Mouse (Mus musculus) forebrain, embryonic 12.5 days (tissue): ENCODE measurements around the gene Snx29. TPM values are rescaled to one million over a fixed set of nuclear protein-coding genes. Genes with fewer than 3 reads are reported as not detected.
"Not testable (repeated sequence)": the region's sequence is repeated elsewhere in the genome, so short reads cannot be mapped to it uniquely, and the experiment has no call there.

Experiments
- ATAC-seq: fragments of 200-750 bp; cut with Nextera tagmentation; 2 replicates; pipeline ENCODE4 v1.8.0; 2017; ENCODE audit warnings: moderate TSS enrichment; ENCODE audit not compliant: low FRiP score
- H3K27ac ChIP-seq: fragments of 300-500 bp; sonication (generic); 2 replicates; pipeline ENCODE4 v1.5.1; 2016; ENCODE audit warnings: mild to moderate bottlenecking
- H3K27me3 ChIP-seq: fragments of 300-500 bp; sonication (generic); 2 replicates; pipeline ENCODE4 v1.6.1; 2016; ENCODE audit warnings: mild to moderate bottlenecking
- H3K36me3 ChIP-seq: fragments of 300-500 bp; sonication (generic); replicated peaks from 2 replicates; pipeline ENCODE4 v1.6.1; 2016; ENCODE audit warnings: mild to moderate bottlenecking
- H3K4me1 ChIP-seq: fragments of 300-500 bp; sonication (generic); 2 replicates; pipeline ENCODE4 v1.6.1; 2016
- H3K4me2 ChIP-seq: fragments of 300-500 bp; sonication (generic); 2 replicates; pipeline ENCODE4 v1.6.1; 2016; ENCODE audit warnings: mild to moderate bottlenecking, moderate library complexity
- H3K4me3 ChIP-seq: fragments of 300-500 bp; sonication (generic); replicated peaks from 2 replicates; pipeline ENCODE4 v1.5.1; 2016; ENCODE audit warnings: mild to moderate bottlenecking
- H3K9ac ChIP-seq: fragments of 300-500 bp; sonication (generic); 2 replicates; pipeline ENCODE4 v1.6.1; 2016; ENCODE audit warnings: mild to moderate bottlenecking
- H3K9me3 ChIP-seq: fragments of 300-500 bp; sonication (generic); 2 replicates; pipeline ENCODE4 v1.6.1; 2016
- WGBS: fragments of 180-500 bp; shearing (Covaris S2); methylation state at CpG from one replicate; pipeline ENCODE4 v1.1.7; 2016; 5-methylcytosine and 5-hydroxymethylcytosine counted together
- polyA plus RNA-seq: library from polyadenylated mRNA; unstranded; fragments of >200 nt; fragmentation: Nextera tagmentation; extraction: Ambion mirVana; gene quantifications from 2 replicates; pipeline ENCODE4 v1.2.1, GENCODE M21; 2016

Gene Snx29
- polyA plus RNA-seq, 1 experiment from 2014 or later, result 16.4 TPM

- H3K27ac ChIP-seq, result no peak overlapping the region
- no peak overlapping the region for H3K4me2 ChIP-seq
- H3K4me3 ChIP-seq, result no peak overlapping the region
- H3K4me1 ChIP-seq, result no peaks in the 10 kb centered on the region
- H3K36me3 ChIP-seq, result no peaks in the 10 kb centered on the region
- H3K9me3 ChIP-seq, result no peaks in the 10 kb centered on the region
- no peak overlapping the region for H3K9ac ChIP-seq
- no peaks in the 10 kb centered on the region for H3K27me3 ChIP-seq
- no peak for ATAC-seq
- 81% methylated on average over 5 of the region's 5 CpGs for WGBS
These were observed 6.9 kb upstream of the Snx29 start for GRCm38 (mm10) chr16:11315786-11316320.

- 74% methylated on average over 5 of the region's 5 CpGs for WGBS
- H3K4me2 ChIP-seq, result no peak overlapping the region
- ATAC-seq, result no peak
- no peaks in the 10 kb centered on the region for H3K9me3 ChIP-seq
- H3K9ac ChIP-seq, result no peak overlapping the region
- H3K4me3 ChIP-seq, result no peak overlapping the region
- no peaks in the 10 kb centered on the region for H3K27me3 ChIP-seq
- H3K36me3 ChIP-seq, result no peaks in the 10 kb centered on the region
- H3K4me1 ChIP-seq, result no peaks in the 10 kb centered on the region
- no peak overlapping the region for H3K27ac ChIP-seq
These were observed 6.0 kb upstream of the Snx29 start for GRCm38 (mm10) chr16:11316748-11317147.

- Histone ChIP-seq H3K27me3 (no peaks in the 10 kb centered on the region), H3K4me1 (peaks cover 5% of the 10 kb centered on the region), H3K36me3 (no peaks in the 10 kb centered on the region), H3K9ac (no peak overlapping the region), H3K4me2 (no peak overlapping the region), H3K27ac (no peak overlapping the region), H3K9me3 (no peaks in the 10 kb centered on the region), H3K4me3 (no peak overlapping the region)
- WGBS, result 76% methylated on average over 6 of the region's 6 CpGs
- ATAC-seq, result no peak
These were observed 5.4 kb upstream of the Snx29 start for GRCm38 (mm10) chr16:11317324-11317723.

- Histone ChIP-seq H3K9me3 (no peaks in the 10 kb centered on the region), H3K4me2 (peak overlapping the region; percentile 96), H3K27me3 (no peaks in the 10 kb centered on the region), H3K4me1 (peaks cover 15% of the 10 kb centered on the region), H3K27ac (peak overlapping the region; percentile 82), H3K4me3 (peak overlapping the region; percentile 72), H3K36me3 (no peaks in the 10 kb centered on the region), H3K9ac (peak overlapping the region; percentile 73)
- WGBS, result 4% methylated on average over 17 of the region's 17 CpGs
- no peak for ATAC-seq
These were observed 780 bp downstream of the Snx29 start for GRCm38 (mm10) chr16:11323324-11324051.

GRCm38 (mm10) chr16:11330081-11330800, 7.5 kb downstream of the Snx29 start:
- no peaks in the 10 kb centered on the region for H3K27me3 ChIP-seq
- no peak overlapping the region for H3K4me3 ChIP-seq
- H3K27ac ChIP-seq, result no peak overlapping the region
- H3K9ac ChIP-seq, result no peak overlapping the region
- no peak overlapping the region for H3K4me2 ChIP-seq
- H3K4me1 ChIP-seq, result no peaks in the 10 kb centered on the region
- WGBS, result 85% methylated on average over 3 of the region's 3 CpGs
- no peaks in the 10 kb centered on the region for H3K36me3 ChIP-seq
- H3K9me3 ChIP-seq, result no peaks in the 10 kb centered on the region
- no peak for ATAC-seq

GRCm38 (mm10) chr16:11331030-11331429, 8.3 kb downstream of the Snx29 start:
- no peak overlapping the region for H3K9ac ChIP-seq
- H3K27ac ChIP-seq, result no peak overlapping the region
- H3K9me3 ChIP-seq, result no peaks in the 10 kb centered on the region
- H3K4me1 ChIP-seq, result no peaks in the 10 kb centered on the region
- H3K4me2 ChIP-seq, result no peak overlapping the region
- ATAC-seq, result no peak
- no peaks in the 10 kb centered on the region for H3K27me3 ChIP-seq
- H3K4me3 ChIP-seq, result no peak overlapping the region
- H3K36me3 ChIP-seq, result no peaks in the 10 kb centered on the region
- WGBS, result 73% methylated on average over 1 of the region's 1 CpGs

- no peaks in the 10 kb centered on the region for H3K9me3 ChIP-seq
- H3K9ac ChIP-seq, result no peak overlapping the region
- no peaks in the 10 kb centered on the region for H3K36me3 ChIP-seq
- no peak overlapping the region for H3K4me3 ChIP-seq
- no peak overlapping the region for H3K27ac ChIP-seq
- no peaks in the 10 kb centered on the region for H3K27me3 ChIP-seq
- ATAC-seq, result no peak
- H3K4me2 ChIP-seq, result no peak overlapping the region
- 89% methylated on average over 4 of the region's 4 CpGs for WGBS
- no peaks in the 10 kb centered on the region for H3K4me1 ChIP-seq
These were observed 20.6 kb downstream of the Snx29 start for GRCm38 (mm10) chr16:11343292-11343815.

- Histone ChIP-seq H3K9ac (no peak overlapping the region), H3K9me3 (no peaks in the 10 kb centered on the region), H3K4me1 (no peaks in the 10 kb centered on the region), H3K4me3 (no peak overlapping the region), H3K36me3 (peaks cover 4% of the 10 kb centered on the region; the same call in 1 of the 2 replicates), H3K27me3 (no peaks in the 10 kb centered on the region), H3K4me2 (no peak overlapping the region), H3K27ac (no peak overlapping the region)
- no peak for ATAC-seq
- WGBS, result 82% methylated on average over 7 of the region's 7 CpGs
These were observed 29.2 kb downstream of the Snx29 start for GRCm38 (mm10) chr16:11351903-11352302.

GRCm38 (mm10) chr16:11359173-11359572, 36.5 kb downstream of the Snx29 start:
- Histone ChIP-seq H3K9ac (no peak overlapping the region), H3K4me2 (no peak overlapping the region), H3K27me3 (no peaks in the 10 kb centered on the region), H3K36me3 (no peaks in the 10 kb centered on the region), H3K4me1 (no peaks in the 10 kb centered on the region; the same call in 1 of the 2 replicates), H3K27ac (no peak overlapping the region), H3K9me3 (no peaks in the 10 kb centered on the region), H3K4me3 (no peak overlapping the region)
- WGBS, result 86% methylated on average over 5 of the region's 5 CpGs
- ATAC-seq, result no peak

GRCm38 (mm10) chr16:11359919-11360318, 37.2 kb downstream of the Snx29 start:
- Histone ChIP-seq H3K4me3 (no peak overlapping the region), H3K36me3 (no peaks in the 10 kb centered on the region), H3K4me2 (no peak overlapping the region), H3K27ac (no peak overlapping the region), H3K9ac (no peak overlapping the region), H3K4me1 (no peaks in the 10 kb centered on the region; the same call in 1 of the 2 replicates), H3K9me3 (no peaks in the 10 kb centered on the region), H3K27me3 (no peaks in the 10 kb centered on the region)
- WGBS, result 13% methylated on average over 10 of the region's 10 CpGs
- no peak for ATAC-seq

- H3K27me3 ChIP-seq, H3K9me3 ChIP-seq, ATAC-seq, H3K4me3 ChIP-seq, H3K4me2 ChIP-seq, H3K9ac ChIP-seq, H3K4me1 ChIP-seq, H3K27ac ChIP-seq, H3K36me3 ChIP-seq: not testable (repeated sequence)
- WGBS, result 69% methylated on average over 2 of the region's 2 CpGs
These were observed 37.9 kb downstream of the Snx29 start for GRCm38 (mm10) chr16:11360576-11360975.

- Histone ChIP-seq H3K4me2 (no peak overlapping the region), H3K4me1 (peaks cover 18% of the 10 kb centered on the region), H3K27ac (no peak overlapping the region), H3K9ac (no peak overlapping the region), H3K4me3 (no peak overlapping the region), H3K9me3 (no peaks in the 10 kb centered on the region), H3K36me3 (no peaks in the 10 kb centered on the region; the same call in 1 of the 2 replicates), H3K27me3 (no peaks in the 10 kb centered on the region)
- WGBS, result 84% methylated on average over 5 of the region's 5 CpGs
- ATAC-seq, result no peak
These were observed 42.9 kb downstream of the Snx29 start for GRCm38 (mm10) chr16:11365626-11366025.
